Mouse (Mus musculus): ENCODE results near the gene Hoxb3.

Hoxb3 gene

DNA sequence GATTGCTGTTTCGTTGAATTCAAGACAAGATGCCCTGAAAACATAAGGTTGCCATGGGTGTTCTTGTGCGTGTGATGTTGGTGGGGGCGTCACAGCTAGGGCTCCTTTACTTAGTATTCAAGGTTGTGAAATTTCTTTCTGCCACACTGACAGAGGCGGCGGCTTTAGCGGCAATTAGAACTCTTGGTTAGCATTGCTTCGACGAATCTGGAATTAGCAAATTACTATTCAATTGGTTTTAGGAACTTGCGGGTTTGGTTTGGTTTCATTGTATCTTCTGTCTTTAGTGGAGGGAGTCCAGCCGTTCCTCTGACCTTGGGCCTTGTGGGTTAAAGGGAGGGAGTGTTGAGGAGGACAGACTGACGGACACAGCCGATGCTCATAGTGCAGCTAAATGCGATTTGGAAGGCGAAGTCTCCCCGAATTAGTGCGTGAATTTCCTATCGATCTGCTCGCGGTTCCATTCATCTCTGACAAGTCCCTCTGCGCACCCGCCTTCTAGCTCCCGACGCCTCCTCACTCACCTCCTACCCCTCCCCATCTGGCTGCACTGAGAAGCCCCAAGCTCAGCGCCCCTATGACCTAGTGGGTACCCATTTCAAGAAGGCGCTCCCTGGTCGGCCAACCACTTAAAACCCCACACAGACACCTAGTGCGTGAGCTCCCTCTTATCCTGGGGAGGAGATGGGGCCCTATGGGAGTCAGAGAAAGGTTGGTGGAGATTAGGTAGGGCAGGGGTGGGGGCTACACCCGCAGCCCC lies 5.3 kb upstream of the Hoxb3 start, which contains the start of gene Hoxb4:
Gene Hoxb4, plus strand, starts transcription at position 660 of the 760 bp plus-strand sequence.
- no peak for DNase-seq (ENCODE audit: low spot score)

DNA sequence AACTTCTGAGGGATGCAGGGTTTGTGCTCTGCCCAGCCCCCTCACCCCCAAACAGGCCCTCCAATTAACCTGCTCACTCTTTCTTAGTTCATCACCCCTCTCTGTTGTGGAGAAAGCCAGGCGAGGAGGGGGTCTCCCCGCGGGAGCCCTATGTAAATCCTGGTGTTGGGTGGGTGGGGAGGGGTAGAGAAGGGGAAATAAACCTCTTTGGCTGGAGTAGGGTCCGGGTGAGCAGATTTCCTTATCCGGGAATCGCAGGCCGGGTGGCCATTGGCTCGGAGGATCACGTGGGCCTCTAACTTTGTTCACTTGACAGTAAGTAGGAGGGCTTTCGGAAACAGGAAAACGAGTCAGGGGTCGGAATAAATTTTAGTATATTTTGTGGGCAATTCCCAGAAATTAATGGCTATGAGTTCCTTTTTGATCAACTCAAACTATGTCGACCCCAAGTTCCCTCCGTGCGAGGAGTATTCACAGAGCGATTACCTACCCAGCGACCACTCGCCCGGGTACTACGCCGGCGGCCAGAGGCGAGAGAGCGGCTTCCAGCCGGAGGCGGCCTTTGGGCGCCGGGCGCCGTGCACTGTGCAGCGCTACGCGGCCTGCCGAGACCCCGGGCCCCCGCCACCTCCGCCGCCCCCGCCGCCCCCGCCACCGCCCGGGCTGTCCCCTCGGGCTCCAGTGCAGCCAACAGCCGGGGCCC lies 4.6 kb upstream of the Hoxb3 start:
- DNase-seq (ENCODE audit: low spot score): no peak

DNA sequence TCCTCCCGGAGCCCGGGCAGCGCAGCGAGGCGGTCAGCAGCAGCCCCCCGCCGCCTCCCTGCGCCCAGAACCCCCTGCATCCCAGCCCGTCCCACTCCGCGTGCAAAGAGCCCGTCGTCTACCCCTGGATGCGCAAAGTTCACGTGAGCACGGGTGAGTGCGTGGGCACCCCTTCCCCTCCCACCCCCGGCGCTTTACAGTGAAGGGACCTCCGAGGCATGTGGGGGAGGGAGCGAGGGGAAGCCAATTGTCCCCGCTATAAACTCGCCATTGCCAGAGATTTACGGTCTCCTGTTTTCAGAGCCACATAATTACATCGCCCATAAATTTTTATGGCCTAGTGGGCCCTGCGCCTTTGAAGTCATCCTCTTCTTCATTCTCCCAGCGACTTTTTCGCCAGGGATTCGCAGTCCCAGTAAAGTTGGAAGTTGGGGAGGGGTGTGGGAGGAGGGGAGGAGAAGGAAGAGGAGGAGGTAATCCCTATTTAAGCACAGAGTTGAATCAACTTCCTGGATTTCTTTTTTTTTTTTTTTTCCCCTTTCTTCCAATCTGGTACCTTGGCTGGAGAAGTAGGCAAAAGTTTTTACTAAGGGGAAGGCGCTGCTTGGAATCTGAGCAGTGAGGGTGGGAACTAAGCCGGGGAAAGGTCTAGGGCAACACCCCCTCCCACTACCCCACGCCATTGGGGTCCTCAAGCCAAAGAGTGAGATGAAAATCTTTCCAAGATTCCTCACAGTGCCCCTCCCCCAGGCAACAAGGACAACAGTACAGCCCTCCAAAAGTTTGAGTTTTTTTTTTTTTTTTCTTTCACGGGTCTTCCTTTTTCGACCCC lies 3.8 kb upstream of the Hoxb3 start:
- DNase-seq (ENCODE audit: low spot score): no peak

DNA sequence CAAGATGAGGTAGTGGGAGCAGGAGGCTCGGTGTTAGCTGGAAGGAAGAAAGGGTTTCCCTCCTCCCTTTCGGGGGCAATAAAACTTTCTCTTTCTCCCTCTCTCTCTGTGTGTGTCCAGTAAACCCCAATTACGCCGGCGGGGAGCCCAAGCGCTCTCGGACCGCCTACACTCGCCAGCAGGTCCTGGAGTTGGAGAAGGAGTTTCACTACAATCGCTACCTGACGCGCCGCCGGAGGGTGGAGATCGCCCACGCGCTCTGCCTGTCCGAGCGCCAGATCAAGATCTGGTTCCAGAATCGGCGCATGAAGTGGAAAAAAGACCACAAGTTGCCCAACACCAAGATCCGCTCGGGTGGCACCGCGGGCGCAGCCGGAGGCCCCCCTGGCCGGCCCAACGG lies 3.2 kb upstream of the Hoxb3 start:
- DNase-seq (ENCODE audit: low spot score): no peak

DNA sequence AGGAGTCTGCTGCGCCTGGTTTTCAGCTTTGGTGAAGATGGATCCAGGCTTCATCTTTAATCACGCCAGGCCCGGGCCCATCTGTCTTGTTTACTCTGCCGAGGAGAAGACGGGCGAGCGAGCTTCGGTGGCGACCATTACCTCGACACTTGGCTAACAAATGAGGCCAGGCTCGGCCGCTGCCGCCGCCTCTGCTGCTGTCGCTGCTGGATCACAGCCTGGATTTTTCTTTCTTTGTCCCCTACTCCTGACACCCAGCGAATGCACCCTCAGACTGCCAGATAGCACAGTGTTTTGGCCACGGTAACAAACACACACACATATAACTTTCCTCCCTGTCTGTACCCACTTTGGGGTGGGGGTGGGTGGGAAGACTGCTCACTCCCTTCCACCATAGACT lies 2.4 kb upstream of the Hoxb3 start:
- DNase-seq (ENCODE audit: low spot score): no peak

DNA sequence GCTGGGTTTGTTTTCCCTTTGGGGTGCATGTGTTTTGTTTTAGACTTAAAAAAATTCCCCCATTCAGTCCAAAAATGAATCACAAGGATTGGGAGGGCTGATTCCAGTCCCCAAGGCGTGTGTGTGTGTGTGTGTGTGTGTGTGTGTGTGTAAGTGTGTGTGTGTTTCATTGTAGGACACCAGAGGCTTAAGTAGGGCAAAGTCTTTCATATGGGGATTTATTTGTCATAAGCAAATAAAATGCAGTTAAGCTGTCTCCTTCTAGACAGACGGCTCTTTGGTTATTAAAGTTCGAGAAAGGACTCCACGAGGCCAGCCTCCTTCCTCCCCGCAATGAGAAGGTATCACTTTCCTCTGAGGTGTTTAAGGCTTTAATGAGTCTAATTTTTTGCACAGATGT lies 1.3 kb upstream of the Hoxb3 start:
- DNase-seq (ENCODE audit: low spot score): no peak

DNA sequence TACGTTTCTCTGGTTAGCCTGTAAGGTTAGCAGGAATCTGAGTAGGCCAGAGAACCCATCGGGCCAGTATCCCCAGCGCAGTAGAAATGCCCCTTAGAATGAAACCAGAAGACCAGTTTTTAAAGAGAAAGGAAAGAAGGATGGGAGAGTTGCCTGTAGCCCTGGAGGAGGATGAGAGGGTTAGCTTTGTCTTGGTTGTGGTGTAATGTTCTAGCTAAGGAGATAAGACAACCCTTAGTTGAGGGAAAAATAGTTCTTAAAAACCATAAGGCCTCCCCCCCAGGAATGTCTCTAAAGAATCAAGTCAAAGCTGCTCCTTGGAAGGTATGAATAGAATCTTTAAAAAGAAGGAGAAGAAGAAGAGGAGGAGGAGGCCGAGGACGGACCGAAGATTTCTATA lies 388 bp upstream of the Hoxb3 start:
- no peak for DNase-seq (ENCODE audit: low spot score)

DNA sequence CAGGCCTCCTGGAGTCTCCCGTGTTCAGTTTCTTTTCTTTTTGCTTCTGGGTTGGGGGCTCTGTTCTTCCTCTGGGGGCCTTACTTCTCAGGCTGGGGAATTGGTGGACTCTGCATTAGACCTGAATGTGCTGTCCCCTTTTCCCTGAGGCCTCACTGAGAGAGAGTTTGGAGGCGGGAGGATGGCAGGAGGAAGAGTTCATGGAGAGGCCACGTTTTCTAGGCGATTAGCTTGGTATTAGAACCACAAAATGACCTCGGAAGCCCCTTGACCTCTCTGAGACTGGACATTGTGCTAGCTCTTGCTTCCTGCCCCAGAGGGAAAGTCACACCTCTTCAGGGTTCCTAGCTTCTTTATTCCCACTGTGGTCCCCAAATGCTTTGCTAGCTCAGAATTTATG lies 999 bp downstream of the Hoxb3 start:
- no peak for DNase-seq (ENCODE audit: low spot score)

DNA sequence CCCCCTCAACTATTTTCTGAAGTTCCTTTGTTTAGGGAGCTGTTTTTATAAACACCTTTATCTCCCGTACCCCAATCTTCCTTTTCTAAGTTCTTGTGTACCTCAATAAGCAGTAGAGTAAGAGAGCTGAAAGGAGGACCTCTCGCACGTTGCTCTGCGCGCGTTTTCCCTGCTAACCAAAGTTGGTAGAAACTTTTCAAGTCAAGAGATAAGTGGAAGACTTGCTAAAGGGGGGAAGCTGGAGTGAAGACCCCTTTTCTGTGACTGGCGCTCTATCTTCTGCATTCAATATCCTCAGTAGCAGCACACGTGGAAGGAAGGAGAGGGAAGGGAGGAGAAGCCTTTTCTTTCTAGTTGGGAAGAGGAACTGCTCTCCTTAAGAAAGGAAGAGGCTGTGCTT lies 1.8 kb downstream of the Hoxb3 start:
- no peak for DNase-seq (ENCODE audit: low spot score)

DNA sequence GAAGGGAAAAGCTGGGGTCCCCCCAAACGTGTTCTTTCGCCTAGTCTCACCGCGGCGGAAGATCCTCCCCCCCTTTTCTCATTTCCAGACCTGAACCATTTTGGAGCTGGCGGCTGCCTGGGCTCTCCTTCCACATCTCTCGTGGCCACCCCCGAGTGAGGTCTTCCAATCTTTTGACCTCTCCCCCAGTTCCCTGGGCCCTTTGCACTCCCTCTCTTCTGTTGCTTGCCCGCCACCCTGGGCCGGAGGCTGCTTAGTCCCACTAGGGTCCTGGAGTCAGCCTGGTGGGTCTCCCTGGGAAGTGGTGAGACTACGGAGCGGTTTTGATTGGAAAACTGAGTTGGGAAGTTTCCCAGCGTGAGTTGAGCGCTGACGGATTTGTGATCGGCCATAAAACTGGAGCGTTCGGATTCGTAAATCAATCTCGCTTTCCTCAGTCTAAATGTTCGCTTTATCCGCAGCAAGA lies 2.7 kb downstream of the Hoxb3 start:
- no peak for DNase-seq (ENCODE audit: low spot score)

DNA sequence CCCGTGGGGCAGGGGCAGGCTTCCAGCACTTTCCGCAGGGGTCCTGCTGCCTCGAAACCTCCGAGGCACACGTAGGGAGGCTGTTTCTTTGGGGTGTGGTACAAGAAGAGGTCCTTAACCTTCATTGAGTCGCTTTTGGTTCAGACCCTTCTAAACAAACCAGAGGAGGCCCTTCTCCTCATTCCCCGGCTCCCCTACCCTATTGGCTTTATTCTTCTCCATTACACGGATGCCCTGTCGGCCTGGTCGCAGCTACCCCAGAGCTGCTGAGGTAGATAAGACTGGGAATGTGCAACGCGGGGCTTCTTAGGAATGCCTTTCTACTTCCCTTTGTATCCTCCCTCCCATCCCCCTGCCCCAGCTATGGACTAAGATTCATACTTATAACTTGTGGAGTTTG lies 3.6 kb downstream of the Hoxb3 start:
- no peak for DNase-seq (ENCODE audit: low spot score)

DNA sequence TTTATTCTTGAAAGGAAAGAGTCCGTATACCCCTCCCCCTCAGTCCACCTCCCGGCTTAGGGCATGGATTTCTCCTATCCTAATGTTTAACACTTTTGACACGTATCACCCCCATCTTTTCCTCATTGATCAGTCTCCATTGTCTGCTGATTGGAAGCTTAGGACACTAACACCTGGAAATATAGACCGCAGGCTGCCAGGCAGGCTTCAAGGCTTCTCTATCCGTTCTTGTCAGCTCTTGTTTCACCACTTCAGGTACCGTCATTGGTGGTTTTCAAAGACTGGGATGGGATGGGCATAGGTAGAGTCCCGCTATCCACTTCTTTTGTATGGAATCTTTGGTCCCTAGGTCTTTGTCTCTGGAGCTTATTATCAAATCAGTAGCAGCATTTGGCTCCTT lies 4.0 kb downstream of the Hoxb3 start:
- DNase-seq (ENCODE audit: low spot score): no peak

DNA sequence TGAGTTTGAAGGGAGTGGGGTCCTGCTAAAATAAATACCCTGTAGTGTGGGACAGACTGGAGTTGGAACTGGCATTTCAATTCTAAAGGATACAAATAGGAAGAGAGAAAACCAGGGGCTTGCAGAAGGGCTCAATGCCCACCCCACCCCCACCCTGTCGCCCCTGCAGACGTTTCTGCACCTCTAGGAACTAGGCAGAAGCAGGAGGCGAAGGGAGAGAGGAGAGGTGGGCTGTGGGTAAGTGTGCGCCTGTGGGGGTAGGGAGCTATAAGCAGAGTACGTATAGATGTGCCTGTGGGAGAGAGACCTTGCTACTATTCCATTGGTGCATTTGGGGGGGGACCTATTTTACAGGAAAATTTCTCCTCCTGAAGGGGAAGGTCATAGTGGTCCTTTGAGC lies 4.6 kb downstream of the Hoxb3 start:
- no peak for DNase-seq (ENCODE audit: low spot score)

DNA sequence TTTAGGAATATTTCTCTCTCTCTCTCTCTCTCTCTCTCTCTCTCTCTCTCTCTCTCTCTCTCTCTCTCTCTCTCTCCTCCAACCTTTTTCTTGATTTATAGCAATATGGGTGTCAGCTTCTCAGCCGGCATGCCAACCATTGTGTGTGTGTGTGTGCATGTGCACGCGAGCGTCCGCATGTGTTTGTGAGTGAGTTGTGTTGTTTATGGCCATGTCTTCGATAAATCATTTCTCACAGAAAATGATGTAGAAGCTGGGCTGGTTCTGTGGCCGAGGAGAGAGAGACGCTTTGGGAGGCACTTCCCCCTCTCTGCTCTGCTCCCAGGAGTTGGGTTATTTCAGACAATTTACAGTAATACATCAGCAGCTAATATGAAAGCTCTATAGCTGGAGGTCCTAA lies 5.5 kb downstream of the Hoxb3 start:
- DNase-seq (ENCODE audit: low spot score): no peak

DNA sequence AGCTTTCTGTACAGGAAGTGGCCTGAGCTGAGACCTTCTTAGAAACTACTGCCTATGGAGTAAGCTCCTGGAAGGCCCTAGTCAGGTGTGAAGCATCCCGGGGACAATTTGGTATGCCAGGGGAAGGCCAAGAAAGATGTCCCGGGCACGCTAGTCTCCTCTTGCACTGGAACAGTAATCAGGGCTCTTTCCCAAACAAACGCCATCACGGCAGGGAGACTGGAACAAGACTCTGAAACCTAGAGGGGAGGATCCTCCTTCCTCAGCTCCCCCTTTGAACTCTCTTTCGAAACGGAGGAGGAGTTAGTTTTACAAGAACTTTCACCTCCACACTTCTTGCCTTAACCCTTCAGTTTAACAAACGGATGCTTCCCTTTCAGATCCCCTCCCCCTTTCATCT lies 9.0 kb downstream of the Hoxb3 start:
- DNase-seq (ENCODE audit: low spot score): no peak

DNA sequence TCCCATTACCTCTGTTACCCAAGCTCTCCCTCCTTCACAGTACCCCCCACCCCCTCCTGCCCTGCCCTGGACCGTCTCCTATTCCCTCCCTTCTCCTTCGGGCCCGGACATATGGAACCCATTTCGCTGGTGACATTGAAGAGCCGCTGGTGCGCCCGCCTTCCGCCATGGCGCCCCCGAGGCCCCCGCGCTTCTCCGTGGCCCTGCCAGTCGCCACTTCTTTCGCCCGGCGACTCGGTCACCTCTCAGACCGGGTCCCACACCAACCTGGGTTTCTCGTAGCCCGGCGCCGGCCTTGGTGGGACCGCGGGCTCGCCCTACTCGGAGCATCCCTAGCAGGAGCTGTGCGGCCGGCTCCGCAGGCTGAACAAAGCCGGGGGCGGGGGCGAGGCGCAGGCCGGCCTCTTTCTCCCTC lies 9.5 kb downstream of the Hoxb3 start:
- DNase-seq (ENCODE audit: low spot score): no peak

DNA sequence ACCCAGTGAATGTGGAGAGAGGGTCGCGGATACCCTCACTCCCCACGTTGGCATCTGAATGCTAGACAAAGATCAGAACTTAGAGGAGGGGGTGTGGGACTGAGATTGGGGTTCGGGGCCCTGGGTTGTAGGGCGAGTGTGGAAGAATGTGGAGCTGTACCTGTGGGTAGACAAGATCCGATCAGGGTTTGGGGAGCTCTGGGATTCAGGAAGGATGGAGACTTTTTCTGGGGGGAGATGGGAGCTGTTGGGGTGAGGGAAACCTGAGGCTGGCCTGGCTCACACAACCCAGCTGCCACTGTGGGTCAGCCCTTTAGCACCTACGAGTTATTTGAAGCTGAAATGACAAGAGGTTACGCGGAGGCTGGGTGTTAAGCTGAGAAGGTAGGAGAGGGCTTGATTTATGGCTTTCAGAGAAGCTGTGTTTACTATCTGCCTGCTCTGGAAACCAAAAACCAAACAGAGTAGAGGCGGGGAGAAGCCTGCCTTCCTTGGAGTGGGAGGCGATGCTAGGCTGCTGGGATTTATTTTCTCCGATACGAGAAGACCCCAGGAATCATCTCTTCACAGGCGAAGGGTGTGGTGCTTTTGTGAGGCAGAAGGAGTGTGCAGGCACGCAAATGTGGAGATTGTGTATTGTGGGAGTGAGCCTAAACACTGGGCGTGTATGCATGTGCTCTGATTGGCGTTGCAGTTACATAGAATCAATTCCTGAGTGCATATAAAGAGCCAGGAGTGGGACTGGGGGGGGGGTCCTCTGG lies 10.3 kb downstream of the Hoxb3 start:
- no peak for DNase-seq (ENCODE audit: low spot score)

DNA sequence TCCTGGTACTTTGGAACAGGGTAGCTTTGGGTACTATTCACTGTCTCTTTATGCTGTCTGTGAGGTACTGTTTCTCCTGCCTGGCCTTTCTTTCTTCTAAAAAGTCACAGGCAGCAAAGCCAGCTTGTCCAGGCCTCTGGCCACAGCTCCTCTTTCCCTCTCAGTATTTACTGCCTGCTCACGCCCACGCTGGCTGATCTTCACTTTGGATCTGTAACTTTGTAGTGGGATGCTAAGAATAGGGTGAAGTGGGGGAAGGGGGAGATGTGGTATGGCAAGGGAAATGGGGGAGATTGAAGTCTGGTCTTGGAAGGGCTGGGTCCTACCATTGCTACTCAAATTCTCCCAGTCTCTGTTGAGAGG lies 10.9 kb downstream of the Hoxb3 start:
- DNase-seq (ENCODE audit: low spot score): no peak

DNA sequence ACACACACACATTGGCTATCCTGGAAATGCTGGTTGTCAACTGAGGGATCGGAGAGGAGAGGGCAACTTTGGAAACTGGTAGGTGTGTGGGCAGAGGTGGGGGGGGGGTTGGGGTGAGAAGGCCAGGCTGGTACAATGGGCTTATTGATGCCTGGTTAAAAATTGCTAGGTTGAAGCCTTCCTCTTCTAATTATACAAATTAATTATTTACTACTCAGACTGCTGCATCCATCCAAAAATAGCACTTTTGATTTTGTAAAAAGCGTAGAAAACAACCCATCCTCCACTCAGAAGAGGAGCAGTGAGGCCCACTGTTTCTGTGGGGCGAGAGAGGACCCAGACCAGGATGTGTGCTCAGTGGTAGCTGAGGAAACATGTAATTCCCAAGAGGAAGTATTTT lies 11.9 kb downstream of the Hoxb3 start:
- DNase-seq (ENCODE audit: low spot score): no peak

DNA sequence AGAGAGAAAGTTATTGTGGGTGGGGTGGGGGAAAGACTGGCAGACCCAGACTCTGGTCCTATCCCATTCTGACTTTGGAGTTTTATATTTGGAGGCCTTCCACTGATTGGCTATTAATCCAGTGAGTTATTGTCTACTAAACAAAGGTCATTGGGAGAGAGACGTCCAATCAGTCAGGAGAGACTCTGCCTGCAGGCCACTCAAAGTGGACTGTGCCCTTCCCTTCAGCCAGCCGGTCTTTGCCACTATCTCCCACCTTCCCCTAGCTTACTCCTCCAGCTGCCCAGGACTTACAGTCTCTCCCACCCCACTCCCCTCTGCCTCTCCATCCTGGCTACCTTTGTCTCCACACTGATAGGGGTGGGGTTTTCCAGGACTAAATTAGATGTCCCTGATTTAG lies 13.5 kb downstream of the Hoxb3 start:
- DNase-seq (ENCODE audit: low spot score): no peak

DNA sequence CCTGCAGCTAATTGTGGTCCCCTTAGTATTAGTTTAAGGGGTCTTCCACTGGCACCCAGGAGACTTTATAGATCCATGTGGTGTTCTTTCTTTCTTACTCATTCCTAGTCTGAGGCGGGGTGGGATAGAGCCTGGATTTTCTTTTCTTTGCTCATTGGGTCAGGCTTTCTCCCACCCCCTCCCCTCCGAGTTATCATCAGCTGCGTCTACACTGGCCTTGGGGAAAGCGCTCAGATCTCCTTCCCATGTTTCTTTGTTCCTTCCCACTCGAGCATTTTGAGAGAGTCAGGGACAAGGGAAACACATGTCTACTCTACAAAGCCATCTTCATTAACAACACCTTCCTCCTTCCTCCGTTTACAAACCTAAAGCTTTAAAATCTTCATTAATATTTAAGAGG lies 13.9 kb downstream of the Hoxb3 start:
- no peak for DNase-seq (ENCODE audit: low spot score)

All from testis, postnatal 10 days (tissue).